Comparison of ENCODE assay signal across 8 mouse cellular contexts in the genomic region with DNA sequence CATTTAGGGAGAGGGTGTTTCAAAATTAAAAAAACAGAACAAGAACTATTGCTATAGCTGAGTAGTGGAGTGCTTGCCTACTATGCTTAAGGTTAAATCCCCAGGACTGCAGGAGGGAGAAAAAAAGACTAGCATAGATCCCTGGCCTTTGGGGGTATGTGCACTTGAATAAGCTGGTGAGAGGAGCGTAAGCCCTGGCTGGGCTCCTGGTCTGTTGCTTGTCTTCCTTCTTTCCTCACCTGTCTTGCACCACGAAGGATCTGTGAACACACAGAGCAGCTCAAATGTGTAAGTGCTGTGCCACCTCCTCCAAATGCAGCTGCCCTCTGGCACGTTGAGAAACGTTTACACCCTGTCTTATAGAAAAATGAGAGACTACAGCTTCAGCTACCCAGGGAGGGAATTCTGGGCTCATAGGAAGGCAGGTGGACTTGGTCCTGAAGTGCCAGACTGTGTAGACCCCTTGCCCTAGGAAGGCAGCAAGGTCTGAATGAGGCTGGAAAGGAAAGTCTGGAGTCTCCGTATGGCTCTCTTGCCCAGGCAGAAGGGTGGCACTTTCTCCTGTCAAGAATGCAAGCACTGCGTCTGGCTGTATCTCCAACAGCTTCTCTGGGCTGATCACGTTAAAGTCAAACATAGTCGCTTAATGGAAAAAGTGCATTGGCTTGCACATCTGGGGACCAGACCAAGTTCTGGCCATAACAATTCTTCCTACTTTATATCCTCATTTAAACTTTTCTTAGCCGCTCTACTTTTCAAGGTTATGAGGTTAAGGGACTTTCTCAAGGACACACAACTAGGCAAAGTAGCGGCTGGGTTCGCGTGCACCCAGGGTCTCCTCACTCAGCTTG. TPM values are rescaled to one million over a fixed set of nuclear protein-coding genes. Genes with fewer than 3 reads are reported as not detected.
DNase-seq lines count a peak whose midpoint lies in the region; ATAC-seq and TF ChIP-seq lines count a peak whose summit lies in the region.

No protein-coding gene starts in this region.

- peak overlapping the region; percentile 83 for H3K27ac ChIP-seq in kidney, adult 2 months (ENCODE audit: insufficient read depth, low read depth, low read length)
- peak overlapping the region; percentile 78 for H3K27ac ChIP-seq in embryonic facial prominence, embryonic 15.5 days (replicated peaks)
- H3K27ac ChIP-seq in intestine, embryonic 14.5 days (ENCODE audit: low read depth) = peak overlapping the region; percentile 38
- H3K27ac ChIP-seq in midbrain, embryonic 14.5 days (replicated peaks; ENCODE audit: low read depth, low read length) = peak overlapping the region; percentile 90; the same call in 1 of the 2 replicates

- 17% methylated on average over 12 of the region's 12 CpGs for WGBS in kidney, adult 2 months
- WGBS in embryonic facial prominence, embryonic 15.5 days = 15% methylated on average over 12 of the region's 12 CpGs
- 18% methylated on average over 12 of the region's 12 CpGs for WGBS in intestine, embryonic 14.5 days
- 18% methylated on average over 12 of the region's 12 CpGs for WGBS in midbrain, embryonic 14.5 days

- H3K4me2 ChIP-seq in embryonic facial prominence, embryonic 15.5 days (replicated peaks) = peak overlapping the region; percentile 78
- peak overlapping the region; percentile 68 for H3K4me2 ChIP-seq in intestine, embryonic 14.5 days (ENCODE audit: low read length)
- peak overlapping the region; percentile 76 for H3K4me2 ChIP-seq in midbrain, embryonic 14.5 days (ENCODE audit: low read length)

- no peak for TF ChIP-seq CTCF in kidney, adult 2 months (conservative IDR thresholded peaks at IDR 0.05; ENCODE audit: insufficient read depth, insufficient read length, low read depth, low read length)
- TF ChIP-seq CTCF in G1E (IDR thresholded peaks at IDR 0.05; ENCODE audit: low read depth, low read length) = no peak

- peak overlapping the region; percentile 73 for H3K4me3 ChIP-seq in kidney, adult 2 months (ENCODE audit: insufficient read depth, low read depth, low read length)
- peak overlapping the region; percentile 91 for H3K4me3 ChIP-seq in G1E (ENCODE audit: low read depth, low read length)
- H3K4me3 ChIP-seq in embryonic facial prominence, embryonic 15.5 days (replicated peaks) = peak overlapping the region; percentile 83
- H3K4me3 ChIP-seq in intestine, embryonic 14.5 days (ENCODE audit: low read depth, low read length) = peak overlapping the region; percentile 75
- H3K4me3 ChIP-seq in midbrain, embryonic 14.5 days (replicated peaks; ENCODE audit: low read depth, low read length) = peak overlapping the region; percentile 96

- H3K27me3 ChIP-seq in kidney, adult 2 months (replicated peaks; ENCODE audit: control insufficient read depth, insufficient read depth, low read length) = no peaks in the 10 kb centered on the region
- H3K27me3 ChIP-seq in G1E (ENCODE audit: insufficient read depth, low read length) = peaks cover 10% of the 10 kb centered on the region
- no peaks in the 10 kb centered on the region for H3K27me3 ChIP-seq in embryonic facial prominence, embryonic 15.5 days
- no peaks in the 10 kb centered on the region for H3K27me3 ChIP-seq in intestine, embryonic 14.5 days (replicated peaks; ENCODE audit: control insufficient read depth, insufficient read depth, low read length)
- no peaks in the 10 kb centered on the region for H3K27me3 ChIP-seq in midbrain, embryonic 14.5 days (ENCODE audit: control insufficient read depth, insufficient read depth, low read length)

- H3K9ac ChIP-seq in embryonic facial prominence, embryonic 15.5 days = peak overlapping the region; percentile 85; the same call in 1 of the 2 replicates
- H3K9ac ChIP-seq in intestine, embryonic 14.5 days (ENCODE audit: low read length) = peak overlapping the region; percentile 32; the same call in 1 of the 2 replicates
- peak overlapping the region; percentile 94; the same call in 1 of the 2 replicates for H3K9ac ChIP-seq in midbrain, embryonic 14.5 days (replicated peaks; ENCODE audit: low read length)

- no peak for ATAC-seq in G1E (ENCODE audit: extremely low read depth, insufficient number of reproducible peaks, low FRiP score, poor library complexity, severe bottlenecking)
- peak; percentile 28 for ATAC-seq in embryonic facial prominence, embryonic 15.5 days (ENCODE audit: insufficient number of reproducible peaks, low FRiP score, low TSS enrichment, low read depth)
- peak; percentile 10; the same call in 1 of the 2 replicates for ATAC-seq in intestine, embryonic 14.5 days (replicated peaks; ENCODE audit: low FRiP score, low TSS enrichment, low read depth)
- peak; percentile 34; the same call in 1 of the 2 replicates for ATAC-seq in midbrain, embryonic 14.5 days (ENCODE audit: low FRiP score, low TSS enrichment)
- ATAC-seq in megakaryocyte-erythroid progenitor cell, adult 5-6 weeks (replicated peaks; ENCODE audit: low FRiP score, low TSS enrichment, poor library complexity, severe bottlenecking) = no peak

- TF ChIP-seq POLR2A in kidney, adult 2 months (IDR thresholded peaks at IDR 0.05; ENCODE audit: low read depth, low read length) = no peak

- no peaks in the 10 kb centered on the region for H3K36me3 ChIP-seq in kidney, adult 2 months (ENCODE audit: control insufficient read depth, insufficient read depth, low read length)
- peaks cover 2% of the 10 kb centered on the region for H3K36me3 ChIP-seq in G1E (replicated peaks)
- H3K36me3 ChIP-seq in embryonic facial prominence, embryonic 15.5 days = no peaks in the 10 kb centered on the region
- H3K36me3 ChIP-seq in intestine, embryonic 14.5 days (ENCODE audit: control insufficient read depth, insufficient read depth, low read length) = no peaks in the 10 kb centered on the region
- no peaks in the 10 kb centered on the region for H3K36me3 ChIP-seq in midbrain, embryonic 14.5 days (ENCODE audit: control insufficient read depth, insufficient read depth, low read length)

- no peaks in the 10 kb centered on the region for H3K9me3 ChIP-seq in G1E (replicated peaks)
- H3K9me3 ChIP-seq in embryonic facial prominence, embryonic 15.5 days (replicated peaks) = no peaks in the 10 kb centered on the region
- H3K9me3 ChIP-seq in intestine, embryonic 14.5 days (ENCODE audit: control insufficient read depth, low read length) = no peaks in the 10 kb centered on the region
- H3K9me3 ChIP-seq in midbrain, embryonic 14.5 days (ENCODE audit: control insufficient read depth, low read length) = no peaks in the 10 kb centered on the region

- peak; percentile 13 for DNase-seq in kidney, adult 2 months
- DNase-seq in kidney, adult 18-20 months = no peak
- no peak for DNase-seq in G1E (ENCODE audit: low spot score)
- DNase-seq in intestine, embryonic 14.5 days (ENCODE audit: low spot score) = no peak
- DNase-seq in midbrain, embryonic 14.5 days = no peak
- no peak for DNase-seq in urinary bladder, postnatal 10 days (ENCODE audit: low spot score)

- H3K4me1 ChIP-seq in kidney, adult 2 months (ENCODE audit: control insufficient read depth, insufficient read depth, low read length) = peaks cover 18% of the 10 kb centered on the region
- H3K4me1 ChIP-seq in G1E (ENCODE audit: insufficient read depth, low read depth, low read length) = peaks cover 33% of the 10 kb centered on the region
- H3K4me1 ChIP-seq in embryonic facial prominence, embryonic 15.5 days = peaks cover 14% of the 10 kb centered on the region
- H3K4me1 ChIP-seq in intestine, embryonic 14.5 days (replicated peaks; ENCODE audit: control insufficient read depth, insufficient read depth, low read length) = peaks cover 20% of the 10 kb centered on the region
- peaks cover 21% of the 10 kb centered on the region for H3K4me1 ChIP-seq in midbrain, embryonic 14.5 days (ENCODE audit: control insufficient read depth, insufficient read depth, low read length)

RNA-seq across cellular contexts. Expression of gene Rabep1, which starts 0.7 kb away (rescaled TPM):
- polyA plus RNA-seq in kidney, adult 2 months (2012; rRNA removed) = 3.7 and 4.7 TPM in 2 replicates
- 48.0 and 50.1 TPM in 2 replicates for total RNA-seq in G1E (2014; fragmentation: Nextera tagmentation)
- 80.6 and 111 TPM in 2 replicates for total RNA-seq in G1E (2017)
- 18.1 and 22.9 TPM in 2 replicates for polyA plus RNA-seq in G1E (2012)
- polyA plus RNA-seq in embryonic facial prominence, embryonic 15.5 days (2015; fragmentation: Nextera tagmentation; extraction: Ambion mirVana) = 34.7 and 35.1 TPM in 2 replicates
- 30.5 and 32.9 TPM in 2 replicates for polyA plus RNA-seq in intestine, embryonic 14.5 days (2014; fragmentation: Nextera tagmentation; extraction: Ambion mirVana)
- 69.9 and 77.0 TPM in 2 replicates for polyA plus RNA-seq in midbrain, embryonic 14.5 days (2014; fragmentation: Nextera tagmentation; extraction: Ambion mirVana)
- total RNA-seq in megakaryocyte-erythroid progenitor cell, adult 5-6 weeks (2014; fragmentation: Nextera tagmentation) = 27.3 and 29.6 TPM in 2 replicates
- total RNA-seq in megakaryocyte-erythroid progenitor cell, adult 5-6 weeks (2017) = 72.8 and 75.8 TPM in 2 replicates

RNA-seq across cellular contexts. Expression of gene Scimp, which starts 31.5 kb away (rescaled TPM):
- polyA plus RNA-seq in kidney, adult 2 months (2012; rRNA removed) = 1.7 and 2.4 TPM in 2 replicates
- not detected in 2 replicates for total RNA-seq in G1E (2014; fragmentation: Nextera tagmentation)
- total RNA-seq in G1E (2017) = not detected in 2 replicates
- not detected in 2 replicates for polyA plus RNA-seq in G1E (2012)
- 0.46 TPM in 1 of 2 replicates, not detected in the other for polyA plus RNA-seq in embryonic facial prominence, embryonic 15.5 days (2015; fragmentation: Nextera tagmentation; extraction: Ambion mirVana)
- 0.40 and 0.45 TPM in 2 replicates for polyA plus RNA-seq in intestine, embryonic 14.5 days (2014; fragmentation: Nextera tagmentation; extraction: Ambion mirVana)
- polyA plus RNA-seq in midbrain, embryonic 14.5 days (2014; fragmentation: Nextera tagmentation; extraction: Ambion mirVana) = 0.39 TPM in 1 of 2 replicates, not detected in the other
- total RNA-seq in megakaryocyte-erythroid progenitor cell, adult 5-6 weeks (2014; fragmentation: Nextera tagmentation) = not detected in 2 replicates
- total RNA-seq in megakaryocyte-erythroid progenitor cell, adult 5-6 weeks (2017) = 0.99 TPM in 1 of 2 replicates, not detected in the other

Comparison
In these comparisons a context has a peak if more than half of its experiments do, and no peak if none do; other contexts are left out.
1. H3K27ac ChIP-seq: peak in every context shown above with its lines; median percentile 90 in midbrain, embryonic 14.5 days; 83 in kidney, adult 2 months; 78 in embryonic facial prominence, embryonic 15.5 days; 38 in intestine, embryonic 14.5 days.
2. ATAC-seq: peak in embryonic facial prominence, embryonic 15.5 days (single experiment), intestine, embryonic 14.5 days (single experiment) and midbrain, embryonic 14.5 days (single experiment); none in G1E (single experiment) and megakaryocyte-erythroid progenitor cell, adult 5-6 weeks (single experiment).
3. H3K9ac ChIP-seq: peak in every context shown above with its lines; median percentile 94 in midbrain, embryonic 14.5 days; 85 in embryonic facial prominence, embryonic 15.5 days; 32 in intestine, embryonic 14.5 days.
4. Peak in every context shown above with its lines, with median percentiles within 50 percentile points of each other: H3K4me3 ChIP-seq and H3K4me2 ChIP-seq.